Mouse (Mus musculus) forebrain, embryonic 13.5 days (tissue): ENCODE results near the gene Olfr8. TPM values are rescaled to one million over a fixed set of nuclear protein-coding genes. Genes with fewer than 3 reads are reported as not detected.
"Not testable (repeated sequence)": the region's sequence is repeated elsewhere in the genome, so short reads cannot be mapped to it uniquely, and the experiment has no call there.

ENCODE experiments used
- ATAC-seq: fragments of 200-750 bp; cut with Nextera tagmentation; 2 replicates; pipeline ENCODE4 v1.8.0; 2017
- H3K27ac ChIP-seq: fragments of 300-500 bp; sonication (generic); 2 replicates; pipeline ENCODE4 v1.5.1; 2015; ENCODE audit warnings: inconsistent platforms, mild to moderate bottlenecking, moderate library complexity
- H3K27me3 ChIP-seq: fragments of 300-500 bp; sonication (generic); 2 replicates; pipeline ENCODE4 v1.6.1; 2015; ENCODE audit warnings: mild to moderate bottlenecking, inconsistent platforms
- H3K36me3 ChIP-seq: fragments of 300-500 bp; sonication (generic); 2 replicates; pipeline ENCODE4 v1.6.1; 2015; ENCODE audit warnings: mild to moderate bottlenecking, inconsistent platforms; ENCODE audit not compliant: poor library complexity, severe bottlenecking
- H3K4me1 ChIP-seq: fragments of 300-500 bp; sonication (generic); 2 replicates; pipeline ENCODE4 v1.6.1; 2015; ENCODE audit warnings: inconsistent platforms
- H3K4me2 ChIP-seq: fragments of 300-500 bp; sonication (generic); 2 replicates; pipeline ENCODE4 v1.6.1; 2015; ENCODE audit warnings: inconsistent platforms, mild to moderate bottlenecking, moderate library complexity
- H3K4me3 ChIP-seq: fragments of 300-500 bp; sonication (generic); 2 replicates; pipeline ENCODE4 v1.5.1; 2015; ENCODE audit warnings: mild to moderate bottlenecking, inconsistent platforms
- H3K9ac ChIP-seq: fragments of 300-500 bp; sonication (generic); 2 replicates; pipeline ENCODE4 v1.6.1; 2015; ENCODE audit warnings: mild to moderate bottlenecking, inconsistent platforms
- H3K9me3 ChIP-seq: fragments of 300-500 bp; sonication (generic); replicated peaks from 2 replicates; pipeline ENCODE4 v1.6.1; 2016; ENCODE audit warnings: inconsistent platforms
- WGBS: fragments of 180-500 bp; shearing (Covaris S2); methylation state at CpG from one replicate; pipeline ENCODE4 v1.1.7; 2015; 5-methylcytosine and 5-hydroxymethylcytosine counted together
- polyA plus RNA-seq: library from polyadenylated mRNA; unstranded; fragments of >200 nt; fragmentation: Nextera tagmentation; extraction: Ambion mirVana; gene quantifications from 2 replicates; pipeline ENCODE4 v1.2.1, GENCODE M21; 2015

Olfr8 gene
- polyA plus RNA-seq = not detected in 2 replicates

GRCm38 (mm10) chr10:78950336-78950735, at the start of gene Olfr8:
TSS of gene Olfr8 (plus strand) at chr10:78950636.
- H3K4me3 ChIP-seq, H3K9ac ChIP-seq, ATAC-seq, H3K27me3 ChIP-seq, H3K4me2 ChIP-seq, H3K27ac ChIP-seq, H3K9me3 ChIP-seq, H3K4me1 ChIP-seq, H3K36me3 ChIP-seq: not testable (repeated sequence)
- 86% methylated on average over 1 of the region's 1 CpGs for WGBS

- H3K4me3 ChIP-seq, H3K4me2 ChIP-seq, H3K4me1 ChIP-seq, ATAC-seq, H3K9ac ChIP-seq, H3K27ac ChIP-seq, H3K36me3 ChIP-seq, H3K27me3 ChIP-seq, H3K9me3 ChIP-seq: not testable (repeated sequence)
- WGBS = 94% methylated on average over 1 of the region's 1 CpGs
These were observed 37.6 kb upstream of the Olfr8 start, which contains the start of gene Olfr1354 for GRCm38 (mm10) chr10:78912871-78913270. TSS of gene Olfr1354 (plus strand) at chr10:78913171.

- not testable (repeated sequence) for ATAC-seq
These were observed 12.6 kb downstream of the Olfr8 start, which contains the start of gene Olfr1353 for GRCm38 (mm10) chr10:78963009-78963408. TSS of gene Olfr1353 (plus strand) at chr10:78963309.

GRCm38 (mm10) chr10:78980750-78981149, 30.3 kb downstream of the Olfr8 start, which contains the start of gene Olfr1352:
TSS of gene Olfr1352 (plus strand) at chr10:78981050.
- Histone ChIP-seq H3K4me1 (no peaks in the 10 kb centered on the region), H3K27ac (no peak within 1 kb of the TSS), H3K27me3 (no peaks in the 10 kb centered on the region), H3K36me3 (no peaks in the 10 kb centered on the region), H3K9ac (no peak within 1 kb of the TSS), H3K9me3 (no peaks in the 10 kb centered on the region), H3K4me3 (no peak within 1 kb of the TSS), H3K4me2 (no peak within 1 kb of the TSS)
- ATAC-seq = no peak

More at GRCm38 (mm10) chr10:78963009-78963408, 12.6 kb downstream of the Olfr8 start, which contains the start of gene Olfr1353:
- not testable (repeated sequence) for H3K9me3 ChIP-seq, H3K4me3 ChIP-seq, H3K27ac ChIP-seq, H3K9ac ChIP-seq, H3K4me1 ChIP-seq, H3K36me3 ChIP-seq, H3K4me2 ChIP-seq, H3K27me3 ChIP-seq

Other genes starting within 250 kb of the Olfr8 start
- gene Casp14, start 232.3 kb upstream of the Olfr8 start, polyA plus RNA-seq = not detected in 2 replicates
- gene Ccdc105, start 197.6 kb upstream of the Olfr8 start, polyA plus RNA-seq = 0.13 and 0.21 TPM in 2 replicates
- gene Slc1a6, start 170.1 kb upstream of the Olfr8 start, polyA plus RNA-seq = 1.2 and 2.2 TPM in 2 replicates
- not detected in 2 replicates for gene Olfr1356, start 98.5 kb upstream of the Olfr8 start, polyA plus RNA-seq
- not detected in 2 replicates for gene Olfr1355, start 75.1 kb upstream of the Olfr8 start, polyA plus RNA-seq
- not detected in 2 replicates for gene Olfr1354, start 37.5 kb upstream of the Olfr8 start, polyA plus RNA-seq
- gene Olfr1353, start 12.7 kb downstream of the Olfr8 start, polyA plus RNA-seq = not detected in 2 replicates
- gene Olfr1352, start 30.4 kb downstream of the Olfr8 start, polyA plus RNA-seq = not detected in 2 replicates
- not detected in 2 replicates for gene Olfr1351, start 61.8 kb downstream of the Olfr8 start, polyA plus RNA-seq
- 0.26 and 0.37 TPM in 2 replicates for gene Olfr57, start 78.1 kb downstream of the Olfr8 start, polyA plus RNA-seq
- 45.3 and 51.6 TPM in 2 replicates for gene 2610008E11Rik, start 147.0 kb downstream of the Olfr8 start, polyA plus RNA-seq
- gene Vmn2r80, start 198.1 kb downstream of the Olfr8 start, polyA plus RNA-seq = not detected in 2 replicates